Mouse (Mus musculus): Measurements from ENCODE around the gene 1700006A11Rik.
"Not testable (repeated sequence)": the region's sequence is repeated elsewhere in the genome, so short reads cannot be mapped to it uniquely, and the experiment has no call there.

1700006A11Rik gene

GRCm38 (mm10) chr3:124425940-124426339, at the start of gene 1700006A11Rik:
Gene 1700006A11Rik, minus strand, starts transcription at chr3:124426040.
- DNase-seq (ENCODE audit: low read depth, low spot score) = no peak

- not testable (repeated sequence) for DNase-seq (ENCODE audit: low read depth, low spot score)
These were observed 48.5 kb upstream of the 1700006A11Rik start for GRCm38 (mm10) chr3:124474291-124474690.

- DNase-seq (ENCODE audit: low read depth, low spot score) = no peak
These were observed 40.4 kb upstream of the 1700006A11Rik start for GRCm38 (mm10) chr3:124466102-124466730.

- DNase-seq (ENCODE audit: low read depth, low spot score) = no peak
These were observed 33.6 kb downstream of the 1700006A11Rik start for GRCm38 (mm10) chr3:124392201-124392600.

- no peak for DNase-seq (ENCODE audit: low read depth, low spot score)
These were observed 35.7 kb downstream of the 1700006A11Rik start for GRCm38 (mm10) chr3:124390101-124390500.

- DNase-seq (ENCODE audit: low read depth, low spot score) = no peak
These were observed 36.2 kb downstream of the 1700006A11Rik start for GRCm38 (mm10) chr3:124389650-124390049.

GRCm38 (mm10) chr3:124385377-124385776, 40.5 kb downstream of the 1700006A11Rik start:
- DNase-seq (ENCODE audit: low read depth, low spot score) = not testable (repeated sequence)

- DNase-seq (ENCODE audit: low read depth, low spot score) = no peak
These were observed 53.8 kb downstream of the 1700006A11Rik start for GRCm38 (mm10) chr3:124372031-124372430.

GRCm38 (mm10) chr3:124357533-124357932, 68.3 kb downstream of the 1700006A11Rik start:
- DNase-seq (ENCODE audit: low read depth, low spot score) = no peak

Data from WW6 (cell line).